Mouse (Mus musculus) T-helper 2 cell (primary cell): ENCODE measurements around the gene Prl2c5.
"Not testable (repeated sequence)": the region's sequence is repeated elsewhere in the genome, so short reads cannot be mapped to it uniquely, and the experiment has no call there.

Source experiments
- in situ Hi-C: fragments of 300-600 bp; cut with MboI, MseI; formaldehyde crosslinking; loops from one replicate; pipeline ENCODE4 v1.15.1; 2025; ENCODE audit warnings: high pct_unique_total_duplicates

The Prl2c5 gene

GRCm38 (mm10) chr13:13182415-13182814 lies at the start of gene Prl2c5:
Gene Prl2c5 (plus strand): TSS chr13:13182715.
- in situ Hi-C loops, result not testable (repeated sequence)

- in situ Hi-C loops, result loop anchor here (5.0 kb wide), 1 partner anchor 346 kb away; no protein-coding TSS in a partner anchor
Measured at GRCm38 (mm10) chr13:13162777-13163485, 19.6 kb upstream of the Prl2c5 start.

GRCm38 (mm10) chr13:13168631-13169030 lies 13.9 kb upstream of the Prl2c5 start:
- in situ Hi-C loops, result not testable (repeated sequence)

GRCm38 (mm10) chr13:13173616-13174136 lies 8.8 kb upstream of the Prl2c5 start:
- in situ Hi-C loops, result not testable (repeated sequence)

- in situ Hi-C loops, result loop anchor here (5.0 kb wide), 1 partner anchor 163 kb away; no protein-coding TSS in a partner anchor
Measured at GRCm38 (mm10) chr13:13175736-13176135, 6.8 kb upstream of the Prl2c5 start.

GRCm38 (mm10) chr13:13211168-13211567 lies 28.7 kb downstream of the Prl2c5 start:
- in situ Hi-C loops, result not testable (repeated sequence)

- in situ Hi-C loops, result not testable (repeated sequence)
Measured at GRCm38 (mm10) chr13:13216363-13216762, 33.8 kb downstream of the Prl2c5 start.

- in situ Hi-C loops, result loop anchor here (5.0 kb wide), 1 partner anchor 308 kb away; no protein-coding TSS in a partner anchor
Measured at GRCm38 (mm10) chr13:13220231-13220630, 37.7 kb downstream of the Prl2c5 start.

GRCm38 (mm10) chr13:13237456-13237855 lies 54.9 kb downstream of the Prl2c5 start:
- in situ Hi-C loops, result loop anchor here (5.0 kb wide), 1 partner anchor 305 kb away; no protein-coding TSS in a partner anchor
